Mouse (Mus musculus): ENCODE measurements around the gene Gm20388.
"Not testable (repeated sequence)": the region's sequence is repeated elsewhere in the genome, so short reads cannot be mapped to it uniquely, and the experiment has no call there.

Gene Gm20388

GRCm38 (mm10) chr8:123990277-123991049, 4079.8 kb downstream of the Gm20388 start:
- DNase-seq (ENCODE audit: low spot score in 2 of 2) = no peak

GRCm38 (mm10) chr8:123992587-123992986, 4081.9 kb downstream of the Gm20388 start:
- DNase-seq (ENCODE audit: low spot score in 2 of 2) = no peak

GRCm38 (mm10) chr8:123993597-123993996, 4083.0 kb downstream of the Gm20388 start:
- DNase-seq (ENCODE audit: low spot score in 2 of 2) = no peak

GRCm38 (mm10) chr8:123993997-123994396, 4083.4 kb downstream of the Gm20388 start:
- DNase-seq (ENCODE audit: low spot score in 2 of 2) = no peak

- DNase-seq (ENCODE audit: low spot score in 2 of 2) = no peak
Observed at GRCm38 (mm10) chr8:123999568-123999967, 4088.9 kb downstream of the Gm20388 start.

GRCm38 (mm10) chr8:124002546-124003108, 4092.0 kb downstream of the Gm20388 start:
- DNase-seq (ENCODE audit: low spot score in 2 of 2) = no peak

- no peak for DNase-seq (ENCODE audit: low spot score in 2 of 2)
Observed at GRCm38 (mm10) chr8:124007829-124008228, 4097.2 kb downstream of the Gm20388 start.

- no peak for DNase-seq (ENCODE audit: low spot score in 2 of 2)
Observed at GRCm38 (mm10) chr8:124011580-124011979, 4100.9 kb downstream of the Gm20388 start.

GRCm38 (mm10) chr8:124011989-124012586, 4101.4 kb downstream of the Gm20388 start:
- no peak for DNase-seq (ENCODE audit: low spot score in 2 of 2)

- not testable (repeated sequence) for DNase-seq (ENCODE audit: low spot score in 2 of 2)
Observed at GRCm38 (mm10) chr8:124014299-124014698, 4103.7 kb downstream of the Gm20388 start.

- no peak for DNase-seq (ENCODE audit: low spot score in 2 of 2)
Observed at GRCm38 (mm10) chr8:124014751-124015150, 4104.1 kb downstream of the Gm20388 start.

GRCm38 (mm10) chr8:124019782-124020181, 4109.1 kb downstream of the Gm20388 start:
- no peak for DNase-seq (ENCODE audit: low spot score in 2 of 2)

GRCm38 (mm10) chr8:124020439-124021236, 4110.0 kb downstream of the Gm20388 start:
- DNase-seq (ENCODE audit: low spot score in 2 of 2) = peak in 1 of 2 experiments; percentile 19

GRCm38 (mm10) chr8:124021237-124022227, 4110.9 kb downstream of the Gm20388 start, which contains the start of the genes Taf5l and Urb2:
TSS of gene Taf5l (minus strand) at chr8:124021397.
TSS of gene Urb2 (plus strand) at chr8:124021508.
- peak; percentile 82 to 84 for DNase-seq (ENCODE audit: low spot score in 2 of 2)

GRCm38 (mm10) chr8:124026265-124026664, 4115.6 kb downstream of the Gm20388 start:
- DNase-seq (ENCODE audit: low spot score in 2 of 2) = not testable (repeated sequence)

GRCm38 (mm10) chr8:124027831-124028230, 4117.2 kb downstream of the Gm20388 start:
- DNase-seq (ENCODE audit: low spot score in 2 of 2) = no peak

GRCm38 (mm10) chr8:124033400-124033799, 4122.8 kb downstream of the Gm20388 start:
- DNase-seq (ENCODE audit: low spot score in 2 of 2) = no peak

GRCm38 (mm10) chr8:124038121-124038520, 4127.5 kb downstream of the Gm20388 start:
- DNase-seq (ENCODE audit: low spot score in 2 of 2) = no peak

- DNase-seq (ENCODE audit: low spot score in 2 of 2) = no peak
Observed at GRCm38 (mm10) chr8:124039351-124039750, 4128.7 kb downstream of the Gm20388 start.

- DNase-seq (ENCODE audit: low spot score in 2 of 2) = no peak
Observed at GRCm38 (mm10) chr8:124042201-124042600, 4131.6 kb downstream of the Gm20388 start.

- no peak for DNase-seq (ENCODE audit: low spot score in 2 of 2)
Observed at GRCm38 (mm10) chr8:124044421-124044820, 4133.8 kb downstream of the Gm20388 start.

Data from frontal cortex, postnatal 25 days (tissue).